Comparison of ENCODE assay signal across 8 mouse cellular contexts in genomic region chr10:70095031-70095470, GRCm38 (mm10). TPM values are rescaled to one million over a fixed set of nuclear protein-coding genes. Genes with fewer than 3 reads are reported as not detected.
DNase-seq lines count a peak whose midpoint lies in the region; ATAC-seq lines count a peak whose summit lies in the region.

No protein-coding gene starts in this region.

- under 1% methylated on average over 14 of the region's 14 CpGs for WGBS in embryonic facial prominence, embryonic 15.5 days
- WGBS in heart, embryonic 11.5 days (ENCODE audit: insufficient replicate concordance): 0% methylated on average over 14 of the region's 14 CpGs
- 1% methylated on average over 14 of the region's 14 CpGs for WGBS in kidney, embryonic 14.5 days

- no peaks in the 10 kb centered on the region for H3K9me3 ChIP-seq in embryonic facial prominence, embryonic 15.5 days (replicated peaks)
- no peaks in the 10 kb centered on the region for H3K9me3 ChIP-seq in heart, embryonic 11.5 days (replicated peaks; ENCODE audit: control insufficient read depth, low read length)
- H3K9me3 ChIP-seq in kidney, embryonic 14.5 days (ENCODE audit: control insufficient read depth, low read length): no peaks in the 10 kb centered on the region

- H3K36me3 ChIP-seq in embryonic facial prominence, embryonic 15.5 days: no peaks in the 10 kb centered on the region
- no peaks in the 10 kb centered on the region for H3K36me3 ChIP-seq in heart, embryonic 11.5 days (ENCODE audit: control insufficient read depth, insufficient read depth, low read length)
- H3K36me3 ChIP-seq in kidney, embryonic 14.5 days (ENCODE audit: control insufficient read depth, insufficient read depth, low read length): no peaks in the 10 kb centered on the region

- H3K4me2 ChIP-seq in embryonic facial prominence, embryonic 15.5 days (replicated peaks): peak overlapping the region; percentile 84
- peak overlapping the region; percentile 68 for H3K4me2 ChIP-seq in heart, embryonic 11.5 days
- peak overlapping the region; percentile 53 for H3K4me2 ChIP-seq in kidney, embryonic 14.5 days (replicated peaks; ENCODE audit: low read depth, low read length)

- H3K27ac ChIP-seq in embryonic facial prominence, embryonic 15.5 days (replicated peaks): peak overlapping the region; percentile 89
- peak overlapping the region; percentile 88 for H3K27ac ChIP-seq in heart, embryonic 11.5 days (ENCODE audit: low read depth, low read length)
- H3K27ac ChIP-seq in kidney, embryonic 14.5 days (ENCODE audit: low read depth, low read length): peak overlapping the region; percentile 91

- peaks cover 40% of the 10 kb centered on the region for H3K4me1 ChIP-seq in embryonic facial prominence, embryonic 15.5 days
- H3K4me1 ChIP-seq in heart, embryonic 11.5 days (ENCODE audit: control insufficient read depth, insufficient read depth, low read length): peaks cover 25% of the 10 kb centered on the region
- peaks cover 19% of the 10 kb centered on the region for H3K4me1 ChIP-seq in kidney, embryonic 14.5 days (ENCODE audit: control insufficient read depth, insufficient read depth, low read length)

- peak; percentile 64 for ATAC-seq in embryonic facial prominence, embryonic 15.5 days (ENCODE audit: insufficient number of reproducible peaks, low FRiP score, low TSS enrichment, low read depth)
- ATAC-seq in heart, embryonic 11.5 days (replicated peaks; ENCODE audit: insufficient number of reproducible peaks, low FRiP score, low TSS enrichment): 0 out of 2 replicates have a peak, but pooled peaks have one; percentile 11
- peak; percentile 66 for ATAC-seq in kidney, embryonic 14.5 days (ENCODE audit: low FRiP score, low TSS enrichment)

- peak overlapping the region; percentile 31 for H3K9ac ChIP-seq in embryonic facial prominence, embryonic 15.5 days
- H3K9ac ChIP-seq in heart, embryonic 11.5 days (ENCODE audit: low read depth, low read length): peak overlapping the region; percentile 69
- H3K9ac ChIP-seq in kidney, embryonic 14.5 days (ENCODE audit: low read depth, low read length): peak overlapping the region; percentile 24; the same call in 1 of the 2 replicates

- peak overlapping the region; percentile 97 for H3K4me3 ChIP-seq in embryonic facial prominence, embryonic 15.5 days (replicated peaks)
- H3K4me3 ChIP-seq in heart, embryonic 11.5 days (ENCODE audit: low read depth, low read length): peak overlapping the region; percentile 55
- peak overlapping the region; percentile 53 for H3K4me3 ChIP-seq in kidney, embryonic 14.5 days (ENCODE audit: low read length)

- H3K27me3 ChIP-seq in embryonic facial prominence, embryonic 15.5 days: no peaks in the 10 kb centered on the region
- no peaks in the 10 kb centered on the region for H3K27me3 ChIP-seq in heart, embryonic 11.5 days (ENCODE audit: control insufficient read depth, insufficient read depth, low read length)
- H3K27me3 ChIP-seq in kidney, embryonic 14.5 days (ENCODE audit: control insufficient read depth, insufficient read depth, low read length): no peaks in the 10 kb centered on the region

- DNase-seq in CD4-positive helper T cell, adult 2 months (ENCODE audit: low read depth, low spot score): peak; percentile 60
- DNase-seq in WW6 (ENCODE audit: low read depth, low spot score): peak; percentile 79
- DNase-seq in lung, postnatal 10 days: peak; percentile 69
- peak; percentile 33 for DNase-seq in ovary, postnatal 14 days (ENCODE audit: low spot score)
- peak; percentile 54 to 68 for DNase-seq in urinary bladder, postnatal 36 days (ENCODE audit: low spot score in 2 of 2)

RNA-seq across cellular contexts. Expression of gene Ccdc6, which starts 1.9 kb away (rescaled TPM):
- 13.5 and 15.2 TPM in 2 replicates for polyA plus RNA-seq in embryonic facial prominence, embryonic 15.5 days (2015; fragmentation: Nextera tagmentation; extraction: Ambion mirVana)
- 18.5 and 23.0 TPM in 2 replicates for polyA plus RNA-seq in heart, embryonic 11.5 days (2014; fragmentation: Nextera tagmentation; extraction: Ambion mirVana)
- 36.4 and 39.6 TPM in 2 replicates for polyA plus RNA-seq in kidney, embryonic 14.5 days (2014; fragmentation: Nextera tagmentation; extraction: Ambion mirVana)

Comparison
In these comparisons a context has a peak if more than half of its experiments do, and no peak if none do; other contexts are left out.
1. Peak in every context shown above with its lines: DNase-seq, ATAC-seq, H3K4me3 ChIP-seq and H3K27ac ChIP-seq.
2. ATAC-seq: peak in every context shown above with its lines; median percentile 66 in kidney, embryonic 14.5 days; 64 in embryonic facial prominence, embryonic 15.5 days; 11 in heart, embryonic 11.5 days.